Mouse (Mus musculus): Measurements from ENCODE around the gene Rpl24.

DNA sequence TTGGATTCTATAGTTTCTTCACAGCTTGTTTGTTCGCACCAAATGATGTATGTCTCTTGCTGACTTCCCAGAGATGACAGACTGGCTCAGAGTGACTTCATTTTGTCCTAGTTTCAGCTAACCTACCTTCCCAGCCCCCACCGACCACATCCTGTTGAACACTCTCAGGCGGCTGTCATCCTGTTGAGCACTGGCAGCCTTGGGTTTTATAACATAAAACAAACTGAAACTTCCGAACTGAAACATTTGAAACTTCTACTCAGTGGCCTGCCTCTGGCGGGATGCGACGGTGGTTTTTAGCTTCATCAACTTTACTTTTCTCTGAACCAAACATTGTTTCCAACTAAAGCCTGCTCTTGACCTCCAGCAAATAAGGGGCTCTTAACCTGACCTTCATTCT lies 17.1 kb upstream of the Rpl24 start:
- TF ChIP-seq CTCF (conservative IDR thresholded peaks at IDR 0.05; ENCODE audit: insufficient read depth, insufficient read length, low read depth, low read length) (no peak), POLR2A (IDR thresholded peaks at IDR 0.05; ENCODE audit: low read depth, low read length) (no peak)
